Mouse (Mus musculus): Measurements from ENCODE around the gene Edrf1. TPM values are rescaled to one million over a fixed set of nuclear protein-coding genes. Genes with fewer than 3 reads are reported as not detected.
"Not testable (repeated sequence)": the region's sequence is repeated elsewhere in the genome, so short reads cannot be mapped to it uniquely, and the experiment has no call there.

The Edrf1 gene
- total RNA-seq, 1 experiment from 2014 or later = 16.0 TPM

- no peak for DNase-seq
Measured at GRCm38 (mm10) chr7:133645716-133646115, 8.4 kb downstream of the Edrf1 start.

- DNase-seq = no peak
Measured at GRCm38 (mm10) chr7:133662467-133662866, 25.1 kb downstream of the Edrf1 start.

DNA sequence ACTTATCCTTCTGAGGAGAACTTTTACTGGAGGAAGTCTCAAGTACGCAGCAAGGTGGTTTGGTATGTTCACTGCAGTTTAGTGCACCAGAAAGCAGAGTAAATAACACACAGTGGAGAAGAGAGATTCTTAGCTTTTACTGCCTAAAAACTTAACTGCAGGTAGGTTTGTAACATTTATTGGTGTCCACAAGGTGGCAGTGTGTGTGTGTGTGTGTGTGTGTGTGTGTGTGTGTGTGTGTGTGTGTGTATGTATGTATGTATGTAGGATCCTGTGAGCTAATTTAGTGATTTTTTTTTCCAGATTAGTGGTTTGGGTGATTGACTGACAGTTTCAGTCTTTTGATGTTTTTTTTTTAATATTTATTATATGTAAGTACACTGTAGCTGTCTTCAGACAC is 31.7 kb downstream of the Edrf1 start:
- DNase-seq = peak; percentile 19

- no peak for DNase-seq
Measured at GRCm38 (mm10) chr7:133669946-133670345, 32.6 kb downstream of the Edrf1 start.

DNA sequence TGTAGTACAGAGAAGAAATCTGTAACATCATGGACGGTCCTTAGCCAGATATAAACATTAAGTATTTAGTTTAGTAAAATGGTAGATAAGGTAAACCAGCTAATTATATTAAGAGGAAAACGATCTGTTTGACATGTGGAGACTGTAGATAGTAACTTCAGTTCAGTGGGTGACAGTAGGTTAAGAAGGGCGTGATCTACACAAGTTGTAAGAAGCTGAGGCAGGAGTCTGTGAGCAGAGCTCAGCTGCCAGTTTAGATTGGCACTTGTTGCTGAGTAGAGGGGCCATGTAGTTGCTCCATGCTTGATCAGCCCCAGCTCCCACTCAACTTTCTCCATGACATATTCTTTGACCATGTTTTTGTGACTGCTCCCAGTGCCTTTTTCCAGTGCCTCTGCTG is 33.5 kb downstream of the Edrf1 start:
- DNase-seq = no peak

DNA sequence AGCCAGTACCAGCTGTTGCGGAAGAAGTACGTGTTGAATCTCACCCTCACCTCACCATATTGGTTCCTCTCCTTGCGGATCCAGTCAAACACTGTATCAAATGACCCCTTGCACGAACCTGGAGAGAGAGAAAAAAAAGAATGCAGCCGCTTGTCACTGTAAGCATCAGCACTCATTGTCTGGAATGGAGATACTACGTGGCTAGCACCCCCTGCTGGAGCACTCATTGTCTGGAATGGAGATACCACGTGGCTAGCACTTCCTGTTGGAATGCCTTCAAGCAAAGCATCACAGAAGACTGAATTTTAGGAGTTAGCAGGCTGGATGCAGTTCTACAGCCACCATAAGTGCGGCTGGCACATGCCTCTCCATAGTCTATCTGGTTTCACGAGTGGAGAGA is 38.7 kb downstream of the Edrf1 start:
- DNase-seq = no peak

- no peak for DNase-seq
Measured at GRCm38 (mm10) chr7:133678716-133679115, 41.4 kb downstream of the Edrf1 start.

GRCm38 (mm10) chr7:133679439-133679838 is 42.1 kb downstream of the Edrf1 start:
- DNase-seq = peak; percentile 47

DNA sequence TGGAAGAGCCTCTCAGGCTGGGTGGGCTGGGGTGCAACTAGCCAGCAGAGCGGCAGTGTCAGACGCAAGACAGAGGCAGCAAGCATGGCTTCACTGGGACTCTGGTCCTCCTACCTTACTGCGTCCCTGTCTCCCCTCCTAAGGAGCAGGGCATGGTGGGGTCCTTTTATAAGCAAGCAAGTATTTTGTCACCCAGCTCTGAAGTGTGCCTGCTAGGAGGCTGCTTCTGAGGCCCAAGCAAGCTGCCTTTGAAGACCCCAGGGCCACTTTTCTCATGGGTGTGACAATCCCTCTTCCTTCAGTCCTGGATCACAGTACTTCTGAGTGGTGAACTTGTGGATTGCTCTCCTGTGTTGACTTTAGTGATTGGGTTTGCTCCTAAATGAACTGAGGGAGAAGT is 42.6 kb downstream of the Edrf1 start, which contains the start of gene Mmp21:
Mmp21 (minus strand) TSS at position 101 of the 400 bp plus-strand sequence.
- DNase-seq = no peak

- no peak for DNase-seq
Measured at GRCm38 (mm10) chr7:133683626-133684025, 46.3 kb downstream of the Edrf1 start.

- no peak for DNase-seq
Measured at GRCm38 (mm10) chr7:133684110-133684509, 46.8 kb downstream of the Edrf1 start.

- no peak for DNase-seq
Measured at GRCm38 (mm10) chr7:133684701-133685100, 47.4 kb downstream of the Edrf1 start.

- not testable (repeated sequence) for DNase-seq
Measured at GRCm38 (mm10) chr7:133685644-133686043, 48.3 kb downstream of the Edrf1 start.

- no peak for DNase-seq
Measured at GRCm38 (mm10) chr7:133698021-133698709, 60.8 kb downstream of the Edrf1 start.

- no peak for DNase-seq
Measured at GRCm38 (mm10) chr7:133699885-133700284, 62.5 kb downstream of the Edrf1 start.

GRCm38 (mm10) chr7:133701366-133701765 is 64.0 kb downstream of the Edrf1 start:
- no peak for DNase-seq

GRCm38 (mm10) chr7:133702333-133702732 is 65.0 kb downstream of the Edrf1 start:
- no peak for DNase-seq

- no peak for DNase-seq
Measured at GRCm38 (mm10) chr7:133703906-133704305, 66.6 kb downstream of the Edrf1 start.

- no peak for DNase-seq
Measured at GRCm38 (mm10) chr7:133707301-133707700, 70.0 kb downstream of the Edrf1 start.

- peak; percentile 55 for DNase-seq
Measured at GRCm38 (mm10) chr7:133715387-133715786, 78.0 kb downstream of the Edrf1 start.

GRCm38 (mm10) chr7:133718580-133718979 is 81.2 kb downstream of the Edrf1 start:
- no peak for DNase-seq

DNA sequence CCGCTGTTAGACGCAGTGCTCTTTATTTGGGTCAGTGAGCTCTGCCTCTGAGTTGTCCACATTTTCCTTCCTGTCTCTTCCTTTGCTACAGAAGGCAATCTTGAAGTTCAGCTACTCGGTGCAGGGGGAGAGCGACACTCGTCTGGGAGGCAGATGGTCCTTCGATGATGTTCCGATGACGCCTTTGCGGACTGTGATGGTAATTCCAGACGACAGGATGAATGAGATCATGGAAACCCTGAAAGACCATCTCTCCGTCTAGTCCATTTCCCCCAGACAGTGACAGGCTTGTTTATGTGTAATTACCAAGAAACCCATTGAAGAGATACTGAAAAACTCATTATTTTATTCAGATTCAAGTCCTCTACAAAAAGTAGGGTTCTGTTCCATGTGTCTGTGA is 83.3 kb downstream of the Edrf1 start:
- DNase-seq = no peak
